Mouse (Mus musculus) lung, embryonic 15.5 days (tissue): Measurements from ENCODE around the gene Nlrp2. TPM values are rescaled to one million over a fixed set of nuclear protein-coding genes. Genes with fewer than 3 reads are reported as not detected.

Source experiments
- ATAC-seq: fragments of 200-750 bp; cut with Nextera tagmentation; 2 replicates; pipeline ENCODE4 v1.8.0; 2017; ENCODE audit warnings: moderate number of reproducible peaks, borderline replicate concordance; ENCODE audit not compliant: low FRiP score, low TSS enrichment; ENCODE audit errors: extremely low read depth
- H3K27ac ChIP-seq: fragments of 300-500 bp; sonication (generic); 2 replicates; pipeline ENCODE4 v1.5.1; 2015; ENCODE audit warnings: moderate library complexity, mild to moderate bottlenecking, inconsistent platforms
- H3K27me3 ChIP-seq: fragments of 300-500 bp; sonication (generic); 2 replicates; pipeline ENCODE4 v1.6.1; 2015; ENCODE audit warnings: inconsistent platforms
- H3K36me3 ChIP-seq: fragments of 300-500 bp; sonication (generic); 2 replicates; pipeline ENCODE4 v1.6.1; 2015; ENCODE audit warnings: inconsistent platforms
- H3K4me1 ChIP-seq: fragments of 300-500 bp; sonication (generic); 2 replicates; pipeline ENCODE4 v1.6.1; 2015; ENCODE audit warnings: inconsistent platforms
- H3K4me2 ChIP-seq: fragments of 300-500 bp; sonication (generic); 2 replicates; pipeline ENCODE4 v1.6.1; 2015; ENCODE audit warnings: inconsistent platforms, mild to moderate bottlenecking, moderate library complexity
- H3K4me3 ChIP-seq: fragments of 300-500 bp; sonication (generic); 2 replicates; pipeline ENCODE4 v1.5.1; 2015; ENCODE audit warnings: mild to moderate bottlenecking, inconsistent platforms
- H3K9ac ChIP-seq: fragments of 300-500 bp; sonication (generic); 2 replicates; pipeline ENCODE4 v1.6.1; 2015; ENCODE audit warnings: inconsistent platforms
- H3K9me3 ChIP-seq: fragments of 300-500 bp; sonication (generic); 2 replicates; pipeline ENCODE4 v1.6.1; 2016; ENCODE audit warnings: inconsistent platforms
- WGBS: fragments of 180-500 bp; shearing (Covaris S2); methylation state at CpG from one replicate; pipeline ENCODE4 v1.1.7; 2015; 5-methylcytosine and 5-hydroxymethylcytosine counted together
- polyA plus RNA-seq: library from polyadenylated mRNA; unstranded; fragments of >200 nt; fragmentation: Nextera tagmentation; extraction: Ambion mirVana; gene quantifications from 2 replicates; pipeline ENCODE4 v1.2.1, GENCODE M21; 2015

Gene Nlrp2
- not detected in 2 replicates for polyA plus RNA-seq

GRCm38 (mm10) chr7:5350935-5351334, at the start of gene Nlrp2:
TSS of gene Nlrp2 (minus strand) at chr7:5351035.
- Histone ChIP-seq H3K4me2 (no peak within 1 kb of the TSS), H3K36me3 (no peaks in the 10 kb centered on the region), H3K4me1 (no peaks in the 10 kb centered on the region), H3K9ac (no peak within 1 kb of the TSS), H3K27ac (no peak within 1 kb of the TSS), H3K9me3 (0 out of 2 replicates have a peak, but pooled peaks cover 6% of the 10 kb centered on the region), H3K4me3 (no peak within 1 kb of the TSS), H3K27me3 (no peaks in the 10 kb centered on the region)
- no peak for ATAC-seq
- 74% methylated on average over 4 of the region's 4 CpGs for WGBS

- no peaks in the 10 kb centered on the region; the same call in 1 of the 2 replicates for H3K9me3 ChIP-seq
- 76% methylated on average over 2 of the region's 2 CpGs for WGBS
- no peak for ATAC-seq
- no peak overlapping the region for H3K4me2 ChIP-seq
- no peak overlapping the region for H3K27ac ChIP-seq
- no peaks in the 10 kb centered on the region for H3K36me3 ChIP-seq
- H3K27me3 ChIP-seq, result no peaks in the 10 kb centered on the region
- no peak overlapping the region for H3K4me3 ChIP-seq
- no peak overlapping the region for H3K9ac ChIP-seq
- H3K4me1 ChIP-seq, result no peaks in the 10 kb centered on the region
Observed at GRCm38 (mm10) chr7:5366724-5367123, 15.9 kb upstream of the Nlrp2 start.

GRCm38 (mm10) chr7:5363599-5363998, 12.8 kb upstream of the Nlrp2 start:
- Histone ChIP-seq H3K4me2 (no peak overlapping the region), H3K9me3 (no peaks in the 10 kb centered on the region; the same call in 1 of the 2 replicates), H3K36me3 (no peaks in the 10 kb centered on the region), H3K27ac (no peak overlapping the region), H3K27me3 (no peaks in the 10 kb centered on the region), H3K4me3 (no peak overlapping the region), H3K4me1 (no peaks in the 10 kb centered on the region), H3K9ac (no peak overlapping the region)
- ATAC-seq, result no peak
- WGBS, result 90% methylated on average over 5 of the region's 5 CpGs

GRCm38 (mm10) chr7:5350237-5350636, 598 bp downstream of the Nlrp2 start, which contains the start of gene Gm5065:
TSS of gene Gm5065 (plus strand) at chr7:5350537.
- H3K4me2 ChIP-seq, result no peak within 1 kb of the TSS
- no peak within 1 kb of the TSS for H3K9ac ChIP-seq
- H3K4me1 ChIP-seq, result no peaks in the 10 kb centered on the region
- WGBS, result 73% methylated on average over 1 of the region's 1 CpGs
- H3K36me3 ChIP-seq, result no peaks in the 10 kb centered on the region
- H3K9me3 ChIP-seq, result 0 out of 2 replicates have a peak, but pooled peaks cover under 1% of the 10 kb centered on the region
- no peak for ATAC-seq
- no peak within 1 kb of the TSS for H3K4me3 ChIP-seq
- no peak within 1 kb of the TSS for H3K27ac ChIP-seq
- no peaks in the 10 kb centered on the region for H3K27me3 ChIP-seq

GRCm38 (mm10) chr7:5327511-5327910, 23.3 kb downstream of the Nlrp2 start:
- ATAC-seq, result no peak
- Histone ChIP-seq H3K36me3 (no peaks in the 10 kb centered on the region), H3K4me2 (no peak overlapping the region), H3K9ac (no peak overlapping the region), H3K9me3 (no peaks in the 10 kb centered on the region), H3K4me3 (no peak overlapping the region), H3K27me3 (no peaks in the 10 kb centered on the region), H3K4me1 (no peaks in the 10 kb centered on the region), H3K27ac (no peak overlapping the region)
- WGBS, result 59% methylated on average over 1 of the region's 1 CpGs

- no peaks in the 10 kb centered on the region for H3K36me3 ChIP-seq
- 52% methylated on average over 1 of the region's 1 CpGs for WGBS
- H3K4me2 ChIP-seq, result no peak overlapping the region
- no peaks in the 10 kb centered on the region for H3K9me3 ChIP-seq
- no peaks in the 10 kb centered on the region for H3K27me3 ChIP-seq
- no peaks in the 10 kb centered on the region for H3K4me1 ChIP-seq
- no peak overlapping the region for H3K9ac ChIP-seq
- no peak for ATAC-seq
- H3K4me3 ChIP-seq, result no peak overlapping the region
- H3K27ac ChIP-seq, result no peak overlapping the region
Observed at GRCm38 (mm10) chr7:5288281-5288680, 62.6 kb downstream of the Nlrp2 start.

GRCm38 (mm10) chr7:5263051-5263450, 87.8 kb downstream of the Nlrp2 start:
- H3K9me3 ChIP-seq, result no peaks in the 10 kb centered on the region
- no peak overlapping the region for H3K27ac ChIP-seq
- H3K4me1 ChIP-seq, result no peaks in the 10 kb centered on the region
- H3K27me3 ChIP-seq, result no peaks in the 10 kb centered on the region
- no peak for ATAC-seq
- no peak overlapping the region for H3K4me3 ChIP-seq
- H3K36me3 ChIP-seq, result no peaks in the 10 kb centered on the region
- H3K9ac ChIP-seq, result no peak overlapping the region
- no peak overlapping the region for H3K4me2 ChIP-seq
- WGBS, result 93% methylated on average over 3 of the region's 3 CpGs

Other genes starting within 250 kb of the Nlrp2 start
- not detected in 2 replicates for gene Rfpl4, start 234.1 kb downstream of the Nlrp2 start, polyA plus RNA-seq
- gene Rasl2-9, start 225.1 kb downstream of the Nlrp2 start, polyA plus RNA-seq, result 0.47 and 0.64 TPM in 2 replicates
- gene Vmn1r55, start 201.4 kb downstream of the Nlrp2 start, polyA plus RNA-seq, result not detected in 2 replicates
- gene Vmn1r56, start 154.3 kb downstream of the Nlrp2 start, polyA plus RNA-seq, result not detected in 2 replicates
- gene Vmn1r57, start 132.5 kb downstream of the Nlrp2 start, polyA plus RNA-seq, result not detected in 2 replicates
- gene Gm5065, start 498 bp downstream of the Nlrp2 start, polyA plus RNA-seq, result not detected in 2 replicates
- gene Vmn1r58, start 62.4 kb upstream of the Nlrp2 start, polyA plus RNA-seq, result not detected in 2 replicates
- gene Vmn1r59, start 105.7 kb upstream of the Nlrp2 start, polyA plus RNA-seq, result not detected in 2 replicates
- not detected in 2 replicates for gene Vmn2r28, start 142.9 kb upstream of the Nlrp2 start, polyA plus RNA-seq
- not detected in 2 replicates for gene Vmn1r60, start 196.3 kb upstream of the Nlrp2 start, polyA plus RNA-seq